Mouse (Mus musculus) brain, embryonic 14.5 days (tissue): Measurements from ENCODE around the gene Pxmp4. TPM values are rescaled to one million over a fixed set of nuclear protein-coding genes. Genes with fewer than 3 reads are reported as not detected.

ENCODE experiments used
- DNase-seq: peaks from one replicate; pipeline ENCODE4 v3.0.0-alpha.2; 2011; ENCODE audit warnings: low read depth
- CTCF ChIP-seq: fragments of 200-500 bp; IDR thresholded peaks from 2 replicates; pipeline ENCODE4 v1.5.1; 2012; ENCODE audit warnings: inconsistent platforms, mild to moderate bottlenecking, moderate library complexity, borderline replicate concordance; ENCODE audit not compliant: insufficient read depth, insufficient read length; ENCODE audit errors: extremely low read depth
- POLR2A ChIP-seq: fragments of 200-500 bp; IDR thresholded peaks from 2 replicates; pipeline ENCODE4 v1.6.1; 2012; ENCODE audit warnings: mild to moderate bottlenecking, inconsistent platforms, borderline replicate concordance; ENCODE audit not compliant: poor library complexity, insufficient read depth, insufficient read length, severe bottlenecking; ENCODE audit errors: extremely low read depth
- polyA plus RNA-seq: library from polyadenylated mRNA; depleted of rRNA; stranded (reverse); fragments of >200 nt; gene quantifications from 2 replicates; pipeline ENCODE4 v1.2.3, GENCODE M21; 2012; rRNA removed

Pxmp4 gene
- polyA plus RNA-seq, 1 experiment, result 11.4 TPM

- DNase-seq, result peak; percentile 79
- no peak for TF ChIP-seq POLR2A
- TF ChIP-seq CTCF, result peak; percentile 66; the same call in 1 of the 2 replicates
These were observed 63.8 kb downstream of the Pxmp4 start for GRCm38 (mm10) chr2:154539720-154540119.

DNA sequence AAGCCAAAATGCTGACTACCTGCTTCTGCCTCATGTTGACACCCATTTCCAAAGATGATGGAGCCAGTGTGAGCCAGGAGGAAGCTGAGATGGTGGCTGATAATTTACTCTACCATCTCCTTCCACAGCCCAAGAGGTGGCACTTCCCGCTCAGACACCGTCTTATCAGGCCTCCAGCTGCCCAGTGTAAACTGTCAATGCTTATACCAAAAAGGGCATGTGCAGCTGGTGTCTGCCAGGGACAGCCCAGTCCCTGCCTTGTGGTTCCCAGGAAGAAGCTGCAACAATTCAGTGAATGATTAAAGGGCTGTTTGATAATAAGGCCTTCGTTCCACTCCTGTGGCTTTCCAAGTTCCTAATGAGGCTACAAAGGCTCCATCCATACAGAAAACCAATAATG, 64.8 kb downstream of the Pxmp4 start:
- TF ChIP-seq CTCF (no peak), POLR2A (no peak)
- peak; percentile 79 for DNase-seq

- TF ChIP-seq CTCF (no peak), POLR2A (no peak)
- DNase-seq, result peak; percentile 81
These were observed 65.2 kb downstream of the Pxmp4 start for GRCm38 (mm10) chr2:154538310-154538709.

Other genes with a start within 250 kb of the Pxmp4 start
- 16.5 and 16.6 TPM in 2 replicates for gene Cdk5rap1, start 230.7 kb downstream of the Pxmp4 start, polyA plus RNA-seq
- gene Snta1, start 195.6 kb downstream of the Pxmp4 start, polyA plus RNA-seq, result 9.9 and 11.6 TPM in 2 replicates
- 46.3 and 51.1 TPM in 2 replicates for gene Cbfa2t2, start 167.2 kb downstream of the Pxmp4 start, polyA plus RNA-seq
- gene 1700003F12Rik, start 56.6 kb downstream of the Pxmp4 start, polyA plus RNA-seq, result 0.40 and 0.66 TPM in 2 replicates
- 0.08 TPM in 1 of 2 replicates, not detected in the other for gene Actl10, start 51.9 kb downstream of the Pxmp4 start, polyA plus RNA-seq
- 11.6 and 22.0 TPM in 2 replicates for gene Necab3, start 44.8 kb downstream of the Pxmp4 start, polyA plus RNA-seq
- 15.0 and 19.5 TPM in 2 replicates for gene E2f1, start 33.8 kb downstream of the Pxmp4 start, polyA plus RNA-seq
- 17.6 and 18.7 TPM in 2 replicates for gene Zfp341, start 9.6 kb upstream of the Pxmp4 start, polyA plus RNA-seq
- 0.22 and 0.69 TPM in 2 replicates for gene 4930519P11Rik, start 9.7 kb upstream of the Pxmp4 start, polyA plus RNA-seq
- 201 and 214 TPM in 2 replicates for gene Chmp4b, start 48.0 kb upstream of the Pxmp4 start, polyA plus RNA-seq
- not detected in 2 replicates for gene Gm14214, start 166.3 kb upstream of the Pxmp4 start, polyA plus RNA-seq
- 253 and 290 TPM in 2 replicates for gene Raly, start 187.4 kb upstream of the Pxmp4 start, polyA plus RNA-seq
- 4.1 and 6.5 TPM in 2 replicates for gene a, start 187.7 kb upstream of the Pxmp4 start, polyA plus RNA-seq